Mouse (Mus musculus) left cerebral cortex, adult 18-20 months (tissue): ENCODE results near the gene Ntrk3. TPM values are rescaled to one million over a fixed set of nuclear protein-coding genes. Genes with fewer than 3 reads are reported as not detected.

Source experiments
- DNase-seq, 2 experiments: peaks; one replicate each; pipeline ENCODE4 v3.0.0; 2021 to 2022; ENCODE audit warnings: low spot score in 2 of 2, mixed read lengths in 1 of 2
- total RNA-seq, 2 experiments: library from RNA; stranded (reverse); gene quantifications; 2 replicates each; pipeline ENCODE4 v1.2.3; 2021

The Ntrk3 gene
- total RNA-seq, 2 experiments from 2014 or later, result 136 to 143 TPM

- no peak for DNase-seq
These were observed 86.3 kb downstream of the Ntrk3 start for GRCm38 (mm10) chr7:78651540-78651939.

- DNase-seq, result peak in 1 of 2 experiments; percentile 30
These were observed 94.1 kb downstream of the Ntrk3 start for GRCm38 (mm10) chr7:78643667-78644066.

GRCm38 (mm10) chr7:78623686-78624085 lies 114.1 kb downstream of the Ntrk3 start:
- no peak for DNase-seq

GRCm38 (mm10) chr7:78621115-78621514 lies 116.7 kb downstream of the Ntrk3 start:
- no peak for DNase-seq

DNA sequence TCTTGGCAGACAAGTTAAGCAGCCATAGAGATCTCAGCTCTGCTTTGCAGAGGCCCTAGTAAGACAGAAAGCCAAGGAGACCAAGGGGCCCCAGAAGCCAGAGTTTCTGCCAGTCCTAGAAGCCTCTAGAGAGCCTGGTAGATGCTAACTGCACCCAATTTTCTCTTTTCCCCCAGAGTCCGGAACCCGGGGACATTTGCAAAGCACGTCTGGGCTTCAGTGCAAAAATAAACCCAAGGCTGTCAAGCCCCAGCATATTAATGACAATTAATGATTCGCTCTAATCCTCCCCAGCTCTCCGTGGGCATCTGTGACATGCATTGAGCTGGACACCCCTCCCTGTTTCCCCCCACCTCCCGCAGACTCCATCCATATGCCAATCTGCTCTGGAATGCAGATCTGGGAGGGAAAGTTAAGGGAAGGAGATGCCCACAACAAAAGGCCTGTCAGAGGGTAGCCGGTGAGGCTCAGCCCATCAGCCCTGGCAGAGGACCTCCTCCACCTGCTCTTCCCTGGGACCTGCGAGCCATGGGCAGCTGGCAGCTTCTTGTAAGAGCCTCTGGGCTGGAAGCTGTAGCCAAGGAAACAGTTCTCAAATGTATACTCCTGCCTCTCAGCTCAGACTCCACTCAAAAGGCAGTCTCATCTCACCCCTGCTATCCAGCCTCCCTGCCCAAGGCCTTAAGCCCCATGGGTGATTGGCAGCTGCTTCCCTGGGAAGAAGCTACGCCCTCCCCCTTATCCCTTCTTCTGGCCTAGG lies 117.8 kb downstream of the Ntrk3 start:
- no peak for DNase-seq

DNA sequence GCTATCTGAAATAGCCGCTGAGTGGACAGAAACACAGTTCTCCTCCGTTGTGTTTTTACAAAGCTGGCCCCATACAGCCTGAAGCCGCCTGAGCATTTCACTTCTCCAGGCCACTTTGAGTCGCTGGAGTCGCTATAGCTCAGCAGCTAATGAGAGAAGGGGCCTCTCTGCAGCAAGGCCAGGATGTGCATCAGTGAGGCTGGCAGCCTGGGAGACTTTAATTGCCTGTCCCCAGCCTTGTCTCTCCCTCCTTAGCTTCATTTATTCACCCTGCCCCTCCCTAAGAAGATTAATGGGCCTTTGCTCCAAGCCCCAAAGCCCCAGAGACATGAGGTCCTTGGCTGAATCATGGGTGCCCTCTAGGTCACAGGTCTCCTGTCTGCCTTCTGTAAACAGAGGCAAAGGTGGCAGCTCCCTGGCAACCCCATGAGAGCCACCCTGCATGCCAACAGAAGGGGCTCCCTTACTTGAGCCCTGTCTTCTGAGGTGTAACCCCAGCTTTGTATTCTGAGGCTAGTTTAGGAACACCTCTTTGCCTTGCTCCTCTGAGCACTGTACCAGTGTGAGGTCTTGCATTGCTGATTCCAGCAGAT lies 132.2 kb downstream of the Ntrk3 start:
- DNase-seq, result no peak

GRCm38 (mm10) chr7:78603922-78604321 lies 133.9 kb downstream of the Ntrk3 start:
- no peak for DNase-seq

- peak; percentile 58 to 71 for DNase-seq
These were observed 136.0 kb downstream of the Ntrk3 start for GRCm38 (mm10) chr7:78601851-78602250.

DNA sequence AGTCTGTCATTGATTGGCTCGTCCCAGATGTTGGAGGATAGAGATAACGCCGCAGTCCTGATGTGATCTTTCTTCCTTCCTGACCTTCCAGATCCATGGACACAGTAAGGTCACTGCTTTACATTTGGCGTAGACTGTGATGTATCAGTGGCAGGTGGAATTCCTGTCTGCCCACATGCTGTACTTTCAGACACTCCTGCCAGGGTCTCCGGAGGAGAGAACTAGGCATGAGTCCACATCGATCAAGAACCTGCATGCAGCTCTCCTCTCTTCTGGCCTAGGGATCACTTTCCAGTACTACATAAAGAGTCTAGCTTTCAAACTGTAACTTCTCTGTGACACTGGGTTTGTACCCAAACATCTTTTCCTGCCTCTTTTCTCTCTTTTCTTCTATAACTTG lies 136.9 kb downstream of the Ntrk3 start:
- DNase-seq, result no peak

DNA sequence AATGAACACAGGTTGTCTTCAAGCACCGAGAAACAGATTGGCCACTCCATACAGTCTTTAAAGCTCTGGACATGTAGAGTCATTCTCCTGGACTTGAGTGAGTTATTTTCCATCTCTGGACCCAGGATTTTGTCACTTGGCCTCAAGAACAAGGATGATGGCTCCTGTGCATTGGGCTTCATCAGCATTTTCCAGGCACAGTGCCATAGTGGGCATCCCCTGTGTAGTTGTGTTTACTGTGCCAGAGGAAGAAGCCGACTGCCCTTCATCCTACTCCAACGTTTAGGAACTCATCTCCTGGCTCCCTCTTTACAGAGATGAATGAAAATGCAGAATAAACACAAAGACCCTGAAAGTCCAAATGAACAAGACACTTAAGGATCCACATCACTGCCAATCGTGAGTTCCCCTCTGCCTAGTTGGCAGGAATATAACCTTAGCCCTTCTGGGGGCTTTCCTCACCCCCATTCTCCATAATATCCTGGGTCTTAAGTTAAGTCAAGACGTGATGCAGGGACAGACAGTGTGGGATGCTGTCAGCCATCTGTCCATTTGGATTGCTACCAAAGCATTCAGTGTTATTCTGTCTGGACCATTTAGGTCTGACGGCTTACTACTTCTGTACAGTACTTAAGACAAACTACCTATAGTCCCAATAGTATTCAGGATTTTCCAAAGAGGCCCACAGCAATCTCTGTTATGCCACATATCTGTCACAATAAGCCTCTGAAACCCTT lies 137.7 kb downstream of the Ntrk3 start:
- no peak for DNase-seq

DNA sequence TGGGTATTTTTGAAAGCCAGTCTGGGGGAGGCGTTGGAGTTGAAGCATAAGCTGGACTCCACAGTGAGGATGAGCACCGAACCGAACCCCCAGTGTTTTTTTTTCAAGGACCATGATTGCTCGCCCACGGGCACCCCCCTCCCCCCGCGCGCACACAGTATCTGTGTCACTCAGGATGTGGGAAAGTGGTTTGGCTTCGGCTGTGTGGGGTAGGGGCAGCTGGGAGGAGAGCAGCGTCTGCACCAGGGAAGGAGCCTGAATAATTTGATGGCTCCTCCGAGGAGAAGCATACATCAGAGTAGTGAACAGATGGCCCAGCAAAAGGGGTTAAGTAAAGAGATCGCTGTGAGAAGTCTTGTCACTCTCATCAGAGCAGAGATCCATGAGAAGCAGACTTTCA lies 139.7 kb downstream of the Ntrk3 start:
- DNase-seq, result peak in 1 of 2 experiments; percentile 62

- peak; percentile 57 to 82 for DNase-seq
These were observed 140.3 kb downstream of the Ntrk3 start for GRCm38 (mm10) chr7:78597251-78598129.

- no peak for DNase-seq
These were observed 141.3 kb downstream of the Ntrk3 start for GRCm38 (mm10) chr7:78596556-78596955.

DNA sequence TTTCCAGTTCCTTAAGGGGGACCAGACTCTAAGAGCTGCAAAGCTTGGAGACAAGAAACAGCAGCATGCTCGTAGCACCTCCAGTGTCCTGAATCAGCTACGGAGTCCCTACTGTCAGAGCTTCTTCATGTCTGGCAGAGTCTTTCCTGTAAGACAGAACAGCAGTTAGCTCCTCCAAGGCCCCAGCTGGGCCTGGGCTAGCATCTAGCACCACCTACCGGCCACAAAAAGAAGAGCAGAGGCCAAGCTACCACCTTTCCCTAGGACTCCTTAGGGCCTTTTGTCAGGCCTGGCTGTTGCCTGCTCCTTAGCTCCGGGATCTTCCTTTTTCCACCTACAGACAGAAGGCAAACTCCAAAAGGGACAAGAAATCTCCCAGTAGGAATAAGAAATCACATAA lies 141.9 kb downstream of the Ntrk3 start:
- DNase-seq, result peak; percentile 74 to 79

DNA sequence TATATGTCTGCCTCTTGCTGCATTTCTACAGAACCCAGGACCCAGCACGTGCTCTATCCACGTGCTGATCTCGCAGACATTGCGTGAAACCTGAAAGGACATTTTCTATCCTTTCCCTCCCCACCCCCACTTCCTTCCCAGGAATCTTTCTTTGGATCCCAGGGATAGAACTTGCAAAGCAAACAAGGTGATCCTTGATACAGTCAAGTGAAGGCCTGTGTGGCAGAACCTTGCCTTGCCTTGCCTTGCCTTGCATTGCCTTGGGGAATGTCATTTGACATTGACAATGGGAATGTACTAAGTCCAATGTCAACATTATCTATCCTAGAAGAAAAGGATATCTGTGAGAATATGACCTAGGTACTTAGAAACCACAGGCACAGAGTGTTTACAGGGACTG lies 144.9 kb downstream of the Ntrk3 start:
- DNase-seq, result no peak

DNA sequence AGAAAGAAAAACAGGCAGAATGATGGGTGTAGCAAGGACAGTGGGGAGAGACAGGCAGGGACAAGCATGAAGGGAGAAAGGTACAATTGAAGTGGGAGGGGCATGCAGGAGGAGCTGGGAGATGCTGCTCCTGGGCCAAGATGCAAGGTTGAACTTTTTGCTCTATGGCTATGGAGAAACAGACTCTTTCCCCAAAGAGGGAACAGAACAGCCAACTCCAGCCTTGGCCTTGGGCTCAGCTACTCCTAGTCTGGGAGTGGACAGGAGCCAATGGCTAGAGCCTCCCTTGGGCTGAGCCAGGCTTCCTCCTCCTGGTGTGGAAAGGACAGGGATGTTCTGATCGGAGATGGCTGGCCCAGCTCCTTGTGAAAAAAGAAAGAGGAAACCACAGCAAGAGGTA lies 145.6 kb downstream of the Ntrk3 start:
- DNase-seq, result no peak

DNA sequence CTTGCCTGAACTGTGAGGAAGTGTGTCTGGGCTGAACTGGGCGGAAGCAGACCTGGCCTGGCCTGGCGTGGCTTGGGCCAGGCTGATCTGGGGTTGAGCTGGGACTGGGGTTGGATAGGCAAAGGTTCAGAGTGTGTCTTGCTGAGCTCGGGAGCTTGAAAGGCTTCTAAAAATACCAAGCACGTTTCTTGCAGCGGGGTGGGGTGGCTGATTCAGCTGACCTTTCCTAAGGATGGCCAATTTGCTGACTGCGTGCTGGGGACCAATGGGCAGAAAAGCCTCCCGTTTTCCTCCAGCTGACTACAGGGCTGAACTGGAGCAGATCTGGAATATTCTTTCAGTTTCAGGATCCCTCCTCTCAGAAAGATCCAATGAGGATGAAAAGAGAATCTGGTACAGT lies 148.0 kb downstream of the Ntrk3 start:
- no peak for DNase-seq

- DNase-seq, result no peak
These were observed 151.0 kb downstream of the Ntrk3 start for GRCm38 (mm10) chr7:78586800-78587199.

- peak in 1 of 2 experiments; percentile 65 for DNase-seq
These were observed 151.9 kb downstream of the Ntrk3 start for GRCm38 (mm10) chr7:78585960-78586359.

GRCm38 (mm10) chr7:78584936-78585335 lies 152.9 kb downstream of the Ntrk3 start:
- DNase-seq, result no peak

DNA sequence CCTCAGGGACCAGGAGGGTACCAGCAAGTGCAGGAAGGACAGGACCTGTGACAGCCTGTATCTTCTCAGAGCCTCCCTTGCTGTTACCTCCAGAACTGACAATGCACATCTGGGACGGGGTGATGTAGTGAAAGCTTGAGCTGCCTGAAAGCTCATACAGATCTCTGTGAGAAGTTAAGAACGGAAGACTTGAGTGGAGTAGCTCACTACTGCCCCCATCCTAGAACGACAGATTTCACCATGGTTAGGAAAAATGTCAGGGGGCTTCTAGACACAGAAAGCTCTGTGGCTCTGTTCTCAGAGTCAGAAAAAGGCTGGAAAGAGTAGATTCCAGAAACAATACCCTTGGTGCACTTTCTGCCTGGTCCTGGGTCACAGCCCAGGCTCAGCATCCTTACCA lies 153.3 kb downstream of the Ntrk3 start:
- no peak for DNase-seq
